11 mouse cellular contexts compared by ENCODE assay signal in the genomic region with DNA sequence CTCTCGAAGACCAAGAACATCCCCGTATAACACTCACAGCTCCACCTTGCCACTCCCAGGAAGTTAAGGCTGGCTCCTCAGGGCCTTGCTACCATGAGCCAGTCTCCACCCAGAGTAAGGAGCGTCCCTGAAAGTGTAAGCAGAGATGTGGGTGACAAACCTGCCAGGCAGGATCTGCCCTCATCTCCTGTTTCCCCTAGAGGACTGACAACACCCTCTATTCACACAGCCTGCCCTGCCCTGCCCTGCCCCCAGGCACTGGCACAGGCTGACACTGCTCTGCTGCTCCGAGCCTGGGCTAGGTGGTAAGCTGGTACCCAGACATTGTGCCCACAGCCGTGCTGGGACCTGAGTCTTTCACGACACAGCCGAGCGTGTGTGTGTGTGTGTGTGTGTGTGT. TPM values are rescaled to one million over a fixed set of nuclear protein-coding genes. Genes with fewer than 3 reads are reported as not detected.
DNase-seq lines count a peak whose midpoint lies in the region; ATAC-seq and TF ChIP-seq lines count a peak whose summit lies in the region.
"Had no signal": no experiment of that assay in that cellular context is flagged by ENCODE, and none has a peak within 500 bp of the region (broad histone marks: within the 10 kb centered on the region; RNA-seq: fewer than 3 reads in every experiment).

No protein-coding gene starts in this region.

- H3K9ac ChIP-seq in embryonic facial prominence, embryonic 13.5 days, result no peak overlapping the region
- H3K9ac ChIP-seq in liver, postnatal 0 days (replicated peaks), result no peak overlapping the region

- no peaks in the 10 kb centered on the region for H3K9me3 ChIP-seq in embryonic facial prominence, embryonic 13.5 days
- no peaks in the 10 kb centered on the region for H3K9me3 ChIP-seq in liver, postnatal 0 days (ENCODE audit: low read length)

- no peak; the same call in 1 of the 2 replicates for ATAC-seq in embryonic facial prominence, embryonic 13.5 days (ENCODE audit: insufficient number of reproducible peaks, insufficient read depth, low FRiP score, low TSS enrichment, low read depth)
- no peak for ATAC-seq in liver, postnatal 0 days
- ATAC-seq: forebrain, embryonic 14.5 days had no signal

- TF ChIP-seq EP300 in liver, postnatal 0 days (IDR thresholded peaks at IDR 0.05; ENCODE audit: low read depth), result no peak

- H3K4me2 ChIP-seq in embryonic facial prominence, embryonic 13.5 days, result peak overlapping the region; percentile 18; the same call in 1 of the 2 replicates
- no peak overlapping the region for H3K4me2 ChIP-seq in liver, postnatal 0 days (ENCODE audit: low read depth, low read length)

- peaks cover 15% of the 10 kb centered on the region for H3K4me1 ChIP-seq in embryonic facial prominence, embryonic 13.5 days
- H3K4me1 ChIP-seq in liver, postnatal 0 days (ENCODE audit: insufficient read depth), result peaks cover 9% of the 10 kb centered on the region

- peaks cover 10% of the 10 kb centered on the region; the same call in 1 of the 2 replicates for H3K36me3 ChIP-seq in embryonic facial prominence, embryonic 13.5 days
- no peaks in the 10 kb centered on the region for H3K36me3 ChIP-seq in liver, postnatal 0 days (replicated peaks; ENCODE audit: insufficient read depth, low read length)

- H3K27me3 ChIP-seq in embryonic facial prominence, embryonic 13.5 days, result no peaks in the 10 kb centered on the region
- H3K27me3 ChIP-seq in liver, postnatal 0 days (ENCODE audit: insufficient read depth, low read length), result no peaks in the 10 kb centered on the region

- 45% methylated on average over 8 of the region's 8 CpGs for WGBS in embryonic facial prominence, embryonic 13.5 days
- 61% methylated on average over 8 of the region's 8 CpGs for WGBS in liver, postnatal 0 days (ENCODE audit: insufficient replicate concordance)

- TF ChIP-seq CTCF in liver, postnatal 0 days (IDR thresholded peaks at IDR 0.05; ENCODE audit: low read depth), result no peak

- H3K4me3 ChIP-seq in embryonic facial prominence, embryonic 13.5 days, result no peak overlapping the region
- no peak overlapping the region for H3K4me3 ChIP-seq in liver, postnatal 0 days (ENCODE audit: low read depth, low read length)

- peak; percentile 75 for DNase-seq in layer of hippocampus, adult 9-11 months
- DNase-seq in layer of hippocampus, postnatal 10 days (ENCODE audit: low spot score in 2 of 2), result no peak
- DNase-seq in ES-CJ7 (ENCODE audit: low read depth, low spot score) (peak; percentile 31), adipocyte (ENCODE audit: low spot score) (no peak)
- DNase-seq in naive thymus-derived CD4-positive, alpha-beta T cell, adult 2 months (ENCODE audit: low read depth), result peak; percentile 26
- DNase-seq in liver, postnatal 0 days, result no peak
- DNase-seq: cerebellum, adult 9-10 months; thymus, postnatal 36 days had no signal

- H3K27ac ChIP-seq in embryonic facial prominence, embryonic 13.5 days, result no peak overlapping the region; the same call in 1 of the 2 replicates
- no peak overlapping the region for H3K27ac ChIP-seq in liver, postnatal 0 days (ENCODE audit: low read depth)

RNA-seq across cellular contexts. Expression of a gene that starts 27.0 kb away (rescaled TPM):
- total RNA-seq in layer of hippocampus, postnatal 10 days (2021), result 1 to 10 TPM; 4.8 to 5.3 TPM
- 11.5 and 13.1 TPM in 2 replicates for polyA plus RNA-seq in embryonic facial prominence, embryonic 13.5 days (2015; fragmentation: Nextera tagmentation; extraction: Ambion mirVana)
- polyA plus RNA-seq in liver, postnatal 0 days (2015; fragmentation: Nextera tagmentation; extraction: Ambion mirVana), result 1.6 and 1.8 TPM in 2 replicates

RNA-seq across cellular contexts. Expression of a gene that starts 36.1 kb away (rescaled TPM):
- total RNA-seq in layer of hippocampus, postnatal 10 days (2021), result 10 to 100 TPM; 50.6 to 51.6 TPM
- polyA plus RNA-seq in embryonic facial prominence, embryonic 13.5 days (2015; fragmentation: Nextera tagmentation; extraction: Ambion mirVana), result 88.1 and 93.9 TPM in 2 replicates
- 57.6 and 57.8 TPM in 2 replicates for polyA plus RNA-seq in liver, postnatal 0 days (2015; fragmentation: Nextera tagmentation; extraction: Ambion mirVana)

RNA-seq across cellular contexts. Expression of a gene that starts 36.4 kb away (rescaled TPM):
- 10 to 100 TPM; 37.0 to 37.5 TPM for total RNA-seq in layer of hippocampus, postnatal 10 days (2021)
- 17.6 and 22.5 TPM in 2 replicates for polyA plus RNA-seq in embryonic facial prominence, embryonic 13.5 days (2015; fragmentation: Nextera tagmentation; extraction: Ambion mirVana)
- 0.13 and 0.20 TPM in 2 replicates for polyA plus RNA-seq in liver, postnatal 0 days (2015; fragmentation: Nextera tagmentation; extraction: Ambion mirVana)

RNA-seq across cellular contexts. Expression of a gene that starts 36.7 kb away (rescaled TPM):
- under 1 TPM in 1 of 2 experiments, not detected in 1; 0.34 TPM for total RNA-seq in layer of hippocampus, postnatal 10 days (2021)
- polyA plus RNA-seq in embryonic facial prominence, embryonic 13.5 days (2015; fragmentation: Nextera tagmentation; extraction: Ambion mirVana), result 0.52 and 0.91 TPM in 2 replicates
- not detected in 2 replicates for polyA plus RNA-seq in liver, postnatal 0 days (2015; fragmentation: Nextera tagmentation; extraction: Ambion mirVana)
- total RNA-seq: left cerebral cortex, postnatal 10 days had no signal
- polyA plus RNA-seq: forebrain, embryonic 14.5 days had no signal

RNA-seq across cellular contexts. Expression of a gene that starts 49.5 kb away (rescaled TPM):
- 10 to 100 TPM; 18.6 to 18.7 TPM for total RNA-seq in layer of hippocampus, postnatal 10 days (2021)
- 26.9 and 31.8 TPM in 2 replicates for polyA plus RNA-seq in embryonic facial prominence, embryonic 13.5 days (2015; fragmentation: Nextera tagmentation; extraction: Ambion mirVana)
- polyA plus RNA-seq in liver, postnatal 0 days (2015; fragmentation: Nextera tagmentation; extraction: Ambion mirVana), result 7.7 and 8.2 TPM in 2 replicates

Comparison
In these comparisons a context has a peak if more than half of its experiments do, and no peak if none do; other contexts are left out.
1. DNase-seq: peak in layer of hippocampus, adult 9-11 months (single experiment), ES-CJ7 (single experiment) and naive thymus-derived CD4-positive, alpha-beta T cell, adult 2 months (single experiment); none in layer of hippocampus, postnatal 10 days (0 of 2), liver, postnatal 0 days (single experiment) and adipocyte (single experiment).
2. RNA of a gene that starts 36.4 kb away (polyA plus RNA-seq): 17.6 to 22.5 TPM in embryonic facial prominence, embryonic 13.5 days; 0.13 to 0.20 TPM in liver, postnatal 0 days; every median in the first group is over 10 times any median in the second.